Mouse (Mus musculus): ENCODE results near the gene P2ry14. TPM values are rescaled to one million over a fixed set of nuclear protein-coding genes. Genes with fewer than 3 reads are reported as not detected.

The P2ry14 gene
- polyA plus RNA-seq (2016; fragmentation: Nextera tagmentation; extraction: Ambion mirVana) = 2.4 and 2.6 TPM in 2 replicates

DNA sequence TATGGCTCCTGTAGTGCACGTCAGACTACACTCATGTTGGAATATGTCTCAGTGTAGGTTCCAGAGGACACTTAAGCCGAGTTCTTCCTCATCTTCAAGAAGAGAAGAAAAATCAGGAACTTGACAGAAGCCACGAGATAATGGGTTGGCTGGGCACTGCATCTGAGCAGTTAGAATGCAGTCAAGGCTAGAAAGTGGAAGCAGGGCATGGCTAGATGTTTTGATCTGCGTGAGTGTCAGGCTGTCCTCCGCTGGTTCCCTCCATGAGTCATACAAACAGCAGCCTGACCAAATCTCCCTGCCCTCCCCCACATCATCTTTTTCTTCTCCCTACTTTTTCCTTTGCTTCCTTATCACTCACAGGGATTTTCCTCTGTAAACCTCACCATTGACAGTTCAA is at the start of gene P2ry14:
TSS of gene P2ry14 (minus strand) at position 195 of the 400 bp plus-strand sequence.
- Histone ChIP-seq H3K4me3 (no peak within 1 kb of the TSS), H3K27ac (no peak within 1 kb of the TSS), H3K9ac (no peak within 1 kb of the TSS), H3K9me3 (no peaks in the 10 kb centered on the region), H3K4me1 (no peaks in the 10 kb centered on the region), H3K36me3 (no peaks in the 10 kb centered on the region), H3K4me2 (replicated peaks) (no peak within 1 kb of the TSS), H3K27me3 (no peaks in the 10 kb centered on the region)
- ATAC-seq (ENCODE audit: insufficient number of reproducible peaks, insufficient read depth, low FRiP score, low TSS enrichment) = no peak
- 84% methylated on average over 5 of the region's 5 CpGs for WGBS

DNA sequence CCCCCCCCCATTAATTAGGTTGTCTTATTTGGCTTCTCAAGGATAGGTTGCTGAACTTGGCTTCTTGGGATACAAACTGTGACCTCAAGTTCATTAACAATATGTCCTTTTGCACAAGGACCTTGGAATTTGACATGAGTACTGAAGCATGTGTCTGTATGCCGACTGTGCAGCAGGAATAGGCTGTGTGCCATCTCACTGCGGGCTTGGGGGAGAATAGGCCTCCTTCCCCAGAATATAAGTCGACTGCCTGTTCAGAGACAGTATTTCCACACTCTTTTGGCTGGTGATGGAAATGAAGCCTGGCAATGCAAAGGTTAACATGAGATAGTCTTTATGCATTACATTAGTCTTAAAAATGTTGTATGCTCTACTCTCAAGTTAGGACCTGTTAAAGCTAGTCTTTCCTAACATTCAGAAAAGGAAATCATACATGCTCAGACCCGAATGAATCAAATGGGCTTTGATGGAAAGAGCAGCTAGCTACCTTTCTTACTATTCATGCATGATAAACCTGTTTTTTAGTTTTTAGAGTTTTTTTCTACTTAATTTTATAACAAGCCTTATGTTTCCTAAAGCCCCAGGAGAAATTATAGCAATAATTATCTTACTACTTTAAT is 44.0 kb upstream of the P2ry14 start:
- WGBS = 77% methylated on average over 4 of the region's 4 CpGs
- no peak overlapping the region for H3K27ac ChIP-seq
- no peaks in the 10 kb centered on the region for H3K36me3 ChIP-seq
- H3K27me3 ChIP-seq = no peaks in the 10 kb centered on the region
- ATAC-seq (ENCODE audit: insufficient number of reproducible peaks, insufficient read depth, low FRiP score, low TSS enrichment) = no peak
- no peak overlapping the region for H3K9ac ChIP-seq
- no peaks in the 10 kb centered on the region for H3K9me3 ChIP-seq
- H3K4me2 ChIP-seq (replicated peaks) = no peak overlapping the region
- no peak overlapping the region for H3K4me3 ChIP-seq
- H3K4me1 ChIP-seq = no peaks in the 10 kb centered on the region

DNA sequence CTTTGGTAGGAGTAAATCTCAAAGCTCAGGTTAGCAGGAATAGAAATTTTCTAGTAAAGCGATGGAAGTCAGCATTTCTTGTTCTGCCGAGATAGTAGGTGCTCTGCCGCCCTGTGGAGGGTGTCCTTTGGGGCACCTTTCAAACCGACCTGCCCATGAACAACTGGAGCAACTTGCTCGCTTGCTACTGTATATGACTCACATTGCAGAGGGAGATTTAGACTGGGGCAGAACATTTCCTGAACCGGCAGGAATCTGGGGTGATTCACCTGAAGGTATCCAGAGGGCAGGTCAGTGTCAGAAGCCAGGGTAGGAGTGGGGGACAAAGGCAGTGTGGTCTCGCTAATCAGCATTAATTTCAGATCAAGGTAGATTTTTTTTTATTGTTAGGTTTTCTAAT is 41.5 kb upstream of the P2ry14 start, which contains the start of gene Gpr87:
TSS of gene Gpr87 (minus strand) at position 167 of the 400 bp plus-strand sequence.
- ATAC-seq (ENCODE audit: insufficient number of reproducible peaks, insufficient read depth, low FRiP score, low TSS enrichment) = no peak
- 80% methylated on average over 7 of the region's 7 CpGs for WGBS

DNA sequence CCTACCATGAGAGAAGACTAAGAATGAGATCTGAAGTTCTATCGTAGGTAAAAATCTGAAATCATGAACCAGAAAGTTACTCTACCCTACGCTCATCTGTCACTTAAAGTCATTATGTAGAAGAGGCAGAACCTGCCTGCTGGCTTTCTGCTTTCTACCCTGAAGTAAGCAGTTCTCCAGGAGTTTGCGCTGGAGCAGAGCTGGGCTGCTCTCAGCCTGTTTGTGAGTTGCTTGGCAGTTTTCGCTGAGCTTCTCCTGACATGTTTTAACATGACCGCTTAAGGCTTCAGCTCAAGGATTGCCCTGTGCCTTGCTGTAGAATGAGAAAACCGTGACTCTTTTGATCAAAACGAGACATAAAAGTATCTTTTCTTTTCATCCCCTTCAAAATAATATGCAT is 40.7 kb upstream of the P2ry14 start:
- no peak overlapping the region for H3K27ac ChIP-seq
- 82% methylated on average over 7 of the region's 7 CpGs for WGBS

More for the DNA sequence above, 41.5 kb upstream of the P2ry14 start, which contains the start of gene Gpr87:
- H3K36me3 ChIP-seq = no peaks in the 10 kb centered on the region
- H3K4me1 ChIP-seq = no peaks in the 10 kb centered on the region
- no peaks in the 10 kb centered on the region for H3K27me3 ChIP-seq
- H3K4me3 ChIP-seq = no peak within 1 kb of the TSS
- no peak within 1 kb of the TSS for H3K27ac ChIP-seq
- H3K4me2 ChIP-seq (replicated peaks) = no peak within 1 kb of the TSS
- no peak within 1 kb of the TSS for H3K9ac ChIP-seq
- H3K9me3 ChIP-seq = no peaks in the 10 kb centered on the region

DNA sequence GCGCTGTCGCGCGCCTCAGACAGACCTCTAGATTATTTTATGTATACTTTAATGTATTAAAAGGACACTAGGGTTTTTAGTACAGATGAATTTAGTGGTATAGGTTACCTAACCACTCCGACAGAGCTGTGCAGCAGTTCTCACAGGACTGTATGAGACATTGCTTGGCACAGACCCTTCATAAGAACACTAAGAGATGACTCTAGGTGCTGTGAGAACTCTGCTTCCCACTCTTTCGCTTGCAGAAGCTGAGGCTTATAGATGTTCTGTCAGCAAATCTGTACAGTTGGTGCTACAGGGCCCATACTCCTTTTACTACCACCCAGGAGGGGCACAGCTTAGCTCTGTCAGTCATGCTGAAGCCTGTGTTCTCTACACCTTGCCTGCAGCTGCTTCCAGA is 38.3 kb upstream of the P2ry14 start:
- H3K9me3 ChIP-seq = no peaks in the 10 kb centered on the region
- no peak overlapping the region for H3K27ac ChIP-seq
- no peaks in the 10 kb centered on the region for H3K27me3 ChIP-seq
- H3K4me2 ChIP-seq (replicated peaks) = no peak overlapping the region
- no peak overlapping the region for H3K4me3 ChIP-seq
- 95% methylated on average over 6 of the region's 6 CpGs for WGBS
- no peaks in the 10 kb centered on the region for H3K36me3 ChIP-seq
- H3K4me1 ChIP-seq = no peaks in the 10 kb centered on the region
- ATAC-seq (ENCODE audit: insufficient number of reproducible peaks, insufficient read depth, low FRiP score, low TSS enrichment) = no peak
- H3K9ac ChIP-seq = no peak overlapping the region

More for the DNA sequence above, 40.7 kb upstream of the P2ry14 start:
- H3K4me1 ChIP-seq = no peaks in the 10 kb centered on the region
- H3K9me3 ChIP-seq = no peaks in the 10 kb centered on the region
- H3K9ac ChIP-seq = no peak overlapping the region
- no peak for ATAC-seq (ENCODE audit: insufficient number of reproducible peaks, insufficient read depth, low FRiP score, low TSS enrichment)
- H3K4me3 ChIP-seq = no peak overlapping the region
- H3K4me2 ChIP-seq (replicated peaks) = no peak overlapping the region
- no peaks in the 10 kb centered on the region for H3K36me3 ChIP-seq
- H3K27me3 ChIP-seq = no peaks in the 10 kb centered on the region

DNA sequence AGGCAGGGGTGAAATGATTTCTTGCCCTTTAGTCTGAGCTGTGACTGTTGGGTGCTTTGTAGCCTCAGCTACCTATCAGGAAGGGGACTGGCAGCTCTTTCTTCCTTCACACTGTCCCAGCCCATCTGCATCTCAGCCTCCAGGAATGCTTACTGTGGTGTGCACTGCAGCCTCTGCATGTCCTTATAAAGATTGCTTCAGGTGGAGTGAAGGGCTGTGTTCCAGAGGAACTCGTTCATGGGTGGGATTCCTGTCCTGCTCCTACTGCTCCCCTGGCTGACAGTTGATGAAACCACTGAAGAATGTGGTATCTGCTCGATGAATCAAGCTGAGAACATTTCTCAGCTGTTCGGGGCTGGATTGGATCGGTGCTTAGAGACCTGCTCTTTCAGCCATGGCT is 33.9 kb upstream of the P2ry14 start:
- WGBS = 81% methylated on average over 4 of the region's 4 CpGs
- H3K4me3 ChIP-seq = no peak overlapping the region
- no peaks in the 10 kb centered on the region for H3K4me1 ChIP-seq
- H3K27ac ChIP-seq = no peak overlapping the region
- no peak overlapping the region for H3K4me2 ChIP-seq (replicated peaks)
- no peaks in the 10 kb centered on the region for H3K9me3 ChIP-seq
- no peak overlapping the region for H3K9ac ChIP-seq
- H3K36me3 ChIP-seq = no peaks in the 10 kb centered on the region
- H3K27me3 ChIP-seq = no peaks in the 10 kb centered on the region
- ATAC-seq (ENCODE audit: insufficient number of reproducible peaks, insufficient read depth, low FRiP score, low TSS enrichment) = no peak

DNA sequence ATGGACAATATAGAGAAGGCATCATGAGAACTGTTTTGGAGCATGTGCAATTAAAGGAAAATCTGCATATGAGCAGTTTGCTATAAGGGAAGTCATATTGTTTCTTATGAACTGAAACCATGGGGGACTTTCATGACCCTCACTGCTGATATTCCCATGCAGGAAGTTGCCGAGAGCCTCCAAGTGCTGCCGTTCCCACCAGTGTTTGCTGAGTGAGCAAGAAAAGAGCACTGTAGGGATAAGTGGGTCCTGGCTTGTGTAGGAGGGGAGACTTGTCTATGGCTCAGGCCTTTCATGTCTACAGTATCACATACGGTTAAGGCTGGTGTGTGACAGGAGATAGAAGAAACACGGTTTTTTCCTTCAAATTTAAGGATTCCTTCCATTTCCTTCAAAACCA is 32.2 kb upstream of the P2ry14 start:
- H3K27ac ChIP-seq = no peak overlapping the region
- no peak overlapping the region for H3K9ac ChIP-seq
- no peak overlapping the region for H3K4me2 ChIP-seq (replicated peaks)
- no peaks in the 10 kb centered on the region for H3K4me1 ChIP-seq
- H3K4me3 ChIP-seq = no peak overlapping the region
- no peaks in the 10 kb centered on the region for H3K36me3 ChIP-seq
- H3K27me3 ChIP-seq = no peaks in the 10 kb centered on the region
- 87% methylated on average over 4 of the region's 4 CpGs for WGBS
- no peak for ATAC-seq (ENCODE audit: insufficient number of reproducible peaks, insufficient read depth, low FRiP score, low TSS enrichment)
- no peaks in the 10 kb centered on the region for H3K9me3 ChIP-seq

DNA sequence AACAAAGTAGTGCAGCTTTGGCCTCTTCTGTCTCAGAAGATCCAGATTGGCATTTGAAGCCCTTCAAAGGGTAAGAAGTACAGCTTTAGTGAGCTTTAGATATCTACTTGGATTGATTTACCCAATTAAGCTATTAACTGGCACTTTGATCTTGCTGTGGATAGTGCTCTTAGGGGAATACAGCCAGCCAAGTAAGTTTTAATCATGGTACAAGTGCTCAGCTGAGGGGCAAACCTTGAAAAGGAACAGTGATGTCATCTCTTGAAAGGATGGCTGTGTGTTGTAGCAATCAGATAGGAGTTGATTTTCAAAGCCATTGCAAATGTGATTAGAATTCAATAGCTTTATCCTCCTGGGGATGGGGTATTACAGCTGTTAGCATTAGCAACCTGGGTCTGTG is 28.7 kb upstream of the P2ry14 start:
- Histone ChIP-seq H3K27ac (no peak overlapping the region), H3K9me3 (no peaks in the 10 kb centered on the region), H3K27me3 (no peaks in the 10 kb centered on the region), H3K4me2 (replicated peaks) (no peak overlapping the region), H3K4me1 (no peaks in the 10 kb centered on the region), H3K36me3 (no peaks in the 10 kb centered on the region), H3K4me3 (no peak overlapping the region), H3K9ac (no peak overlapping the region)
- no peak for ATAC-seq (ENCODE audit: insufficient number of reproducible peaks, insufficient read depth, low FRiP score, low TSS enrichment)

DNA sequence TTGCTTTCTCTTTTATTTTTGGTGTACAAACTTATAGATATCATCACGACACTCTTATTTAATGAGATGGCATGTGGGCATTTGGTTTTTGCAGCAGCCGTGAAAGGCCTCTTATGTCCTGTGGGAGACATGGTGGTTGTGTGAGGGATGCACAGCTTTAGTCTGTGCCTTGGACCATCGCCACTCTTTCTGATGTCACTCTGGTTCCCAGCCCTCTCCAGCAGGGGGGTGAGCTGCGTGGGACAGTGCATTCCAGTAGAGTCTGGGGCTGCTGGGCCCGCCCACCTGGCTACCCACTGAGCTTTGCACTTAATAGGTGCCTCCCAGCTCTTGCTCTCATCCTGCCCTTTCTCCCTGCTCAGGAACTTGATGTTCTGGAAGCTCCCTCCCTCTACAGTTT is 27.7 kb upstream of the P2ry14 start:
- 71% methylated on average over 5 of the region's 5 CpGs for WGBS

DNA sequence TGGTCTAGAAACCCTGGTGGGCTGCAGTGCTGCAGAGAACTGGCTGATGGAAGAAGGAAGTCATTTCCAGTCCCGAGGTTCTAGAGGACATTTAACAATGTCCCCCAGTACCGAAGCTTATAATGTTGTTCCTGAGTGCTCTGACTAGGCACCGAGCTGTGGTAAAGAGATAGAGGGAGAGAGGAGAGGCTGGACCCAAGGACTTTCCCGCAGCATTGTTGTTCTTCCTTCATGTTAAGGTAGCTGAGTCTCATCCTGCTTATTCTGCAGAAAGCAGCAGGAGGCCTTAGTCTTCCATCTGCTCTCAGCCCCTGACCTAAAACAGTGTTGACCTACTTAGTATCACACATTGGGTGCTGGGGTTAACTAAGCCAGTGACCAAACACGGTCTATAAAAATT is 23.5 kb upstream of the P2ry14 start:
- Histone ChIP-seq H3K9ac (no peak overlapping the region), H3K4me1 (no peaks in the 10 kb centered on the region), H3K27me3 (no peaks in the 10 kb centered on the region), H3K27ac (no peak overlapping the region), H3K4me2 (replicated peaks) (no peak overlapping the region), H3K36me3 (no peaks in the 10 kb centered on the region), H3K9me3 (no peaks in the 10 kb centered on the region), H3K4me3 (no peak overlapping the region)
- WGBS = 80% methylated on average over 5 of the region's 5 CpGs
- no peak for ATAC-seq (ENCODE audit: insufficient number of reproducible peaks, insufficient read depth, low FRiP score, low TSS enrichment)

More for the DNA sequence above, 27.7 kb upstream of the P2ry14 start:
- Histone ChIP-seq H3K4me1 (no peaks in the 10 kb centered on the region), H3K9me3 (no peaks in the 10 kb centered on the region), H3K4me3 (no peak overlapping the region), H3K27me3 (no peaks in the 10 kb centered on the region), H3K27ac (no peak overlapping the region), H3K9ac (no peak overlapping the region), H3K36me3 (no peaks in the 10 kb centered on the region), H3K4me2 (replicated peaks) (no peak overlapping the region)
- no peak for ATAC-seq (ENCODE audit: insufficient number of reproducible peaks, insufficient read depth, low FRiP score, low TSS enrichment)

DNA sequence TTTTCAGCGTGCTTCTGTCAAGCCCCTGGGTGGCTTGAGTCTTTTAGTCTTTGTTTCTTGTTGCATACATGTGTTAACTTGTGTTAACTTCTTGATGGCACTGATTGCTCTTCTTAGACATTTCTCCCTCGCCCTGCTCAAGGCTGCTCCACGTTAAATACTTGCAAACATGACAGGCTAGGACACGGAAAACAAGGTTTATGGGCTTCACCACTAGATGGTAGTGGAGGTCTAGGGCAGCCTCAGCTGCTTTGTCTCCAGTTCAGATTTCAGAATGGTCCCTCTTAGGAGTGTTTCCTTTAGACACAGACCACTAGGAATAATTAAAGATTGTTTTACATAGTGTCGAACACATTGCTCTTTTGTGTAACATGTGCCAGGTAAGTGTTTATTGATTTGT is 21.8 kb upstream of the P2ry14 start:
- Histone ChIP-seq H3K9ac (no peak overlapping the region), H3K9me3 (no peaks in the 10 kb centered on the region)
- ATAC-seq (ENCODE audit: insufficient number of reproducible peaks, insufficient read depth, low FRiP score, low TSS enrichment) = no peak

DNA sequence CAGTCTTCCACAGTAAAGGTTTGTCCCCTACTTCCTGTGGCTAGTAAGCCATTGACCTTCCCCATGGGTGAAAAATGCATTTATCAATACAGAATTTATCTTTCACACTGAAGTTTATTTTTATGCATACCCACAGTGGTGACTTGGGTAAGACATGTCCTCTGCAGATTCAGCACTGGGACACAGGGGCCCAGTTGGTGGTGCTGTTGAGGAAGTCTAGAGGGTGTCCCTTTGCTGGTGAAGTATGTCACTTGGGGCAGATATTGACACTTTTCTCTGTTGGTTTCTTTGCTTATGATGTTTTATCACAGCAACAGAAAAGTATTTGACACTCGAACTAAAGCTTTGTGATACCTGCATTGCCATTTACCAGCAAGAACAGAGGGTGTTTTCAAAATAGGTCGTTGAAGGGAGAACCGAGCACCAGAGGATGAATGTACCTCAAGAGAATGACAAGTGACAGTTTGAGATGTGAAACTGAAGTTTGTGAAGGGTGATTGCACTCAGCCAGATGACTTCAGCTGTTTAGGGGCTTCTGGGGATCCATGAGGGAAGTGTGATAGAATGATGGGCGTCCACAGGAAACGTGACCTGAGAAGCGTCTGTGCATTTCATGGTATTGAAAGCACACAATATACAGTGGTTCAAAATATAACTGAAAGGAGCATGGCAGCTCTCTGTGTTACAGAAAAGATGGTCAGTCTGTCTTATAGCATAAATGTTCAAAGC is 21.2 kb upstream of the P2ry14 start:
- H3K27me3 ChIP-seq = no peaks in the 10 kb centered on the region
- H3K4me1 ChIP-seq = 0 out of 2 replicates have a peak, but pooled peaks cover 8% of the 10 kb centered on the region
- ATAC-seq (ENCODE audit: insufficient number of reproducible peaks, insufficient read depth, low FRiP score, low TSS enrichment) = no peak
- 72% methylated on average over 6 of the region's 6 CpGs for WGBS
- H3K27ac ChIP-seq = no peak overlapping the region
- no peaks in the 10 kb centered on the region for H3K9me3 ChIP-seq
- H3K4me2 ChIP-seq (replicated peaks) = no peak overlapping the region
- no peaks in the 10 kb centered on the region for H3K36me3 ChIP-seq
- no peak overlapping the region for H3K4me3 ChIP-seq
- no peak overlapping the region for H3K9ac ChIP-seq

More for the DNA sequence above, 21.8 kb upstream of the P2ry14 start:
- Histone ChIP-seq H3K27ac (no peak overlapping the region), H3K4me2 (replicated peaks) (no peak overlapping the region), H3K36me3 (no peaks in the 10 kb centered on the region), H3K4me1 (0 out of 2 replicates have a peak, but pooled peaks cover 4% of the 10 kb centered on the region), H3K27me3 (no peaks in the 10 kb centered on the region), H3K4me3 (no peak overlapping the region)
- WGBS = 29% methylated on average over 5 of the region's 5 CpGs

Data from embryonic facial prominence, embryonic 12.5 days (tissue).